In genomic region chr3:142645949-142646348, GRCm38 (mm10) we compare ENCODE assay signal across 9 mouse cellular contexts. TPM values are rescaled to one million over a fixed set of nuclear protein-coding genes. Genes with fewer than 3 reads are reported as not detected.
DNase-seq lines count a peak whose midpoint lies in the region; ATAC-seq and TF ChIP-seq lines count a peak whose summit lies in the region.
"Not testable (repeated sequence)": the region's sequence is repeated elsewhere in the genome, so short reads cannot be mapped to it uniquely, and the experiment has no call there.
"Had no signal": no experiment of that assay in that cellular context is flagged by ENCODE, and none has a peak within 500 bp of the region (broad histone marks: within the 10 kb centered on the region; RNA-seq: fewer than 3 reads in every experiment).

No protein-coding gene starts in this region.

- not testable (repeated sequence) for H3K27me3 ChIP-seq in intestine, postnatal 0 days (replicated peaks; ENCODE audit: control insufficient read depth, insufficient read depth, low read length); midbrain, embryonic 11.5 days (ENCODE audit: control insufficient read depth, insufficient read depth, low read length)

- H3K4me2 ChIP-seq in intestine, postnatal 0 days (replicated peaks; ENCODE audit: low read depth); midbrain, embryonic 11.5 days: not testable (repeated sequence)

- ATAC-seq in activated CD4-positive, CD25-positive, alpha-beta regulatory T cell, adult 4 months: peak; percentile 63
- ATAC-seq in intestine, postnatal 0 days; midbrain, embryonic 11.5 days (ENCODE audit: low FRiP score): not testable (repeated sequence)

- intact Hi-C loops in left cerebral cortex, postnatal 14 days (cut with DNase I): loop anchor here (5.0 kb wide), 1 partner anchor 154 kb away; the partner anchor contains the start of gene Gbp5

- H3K9me3 ChIP-seq in intestine, postnatal 0 days (ENCODE audit: control insufficient read depth); midbrain, embryonic 11.5 days (ENCODE audit: control insufficient read depth, low read length): not testable (repeated sequence)

- 4% methylated on average over 2 of the region's 2 CpGs for WGBS in intestine, postnatal 0 days
- 22% methylated on average over 2 of the region's 2 CpGs for WGBS in midbrain, embryonic 11.5 days

- H3K9ac ChIP-seq in intestine, postnatal 0 days (ENCODE audit: low read depth, low read length); midbrain, embryonic 11.5 days (ENCODE audit: low read length): not testable (repeated sequence)

- not testable (repeated sequence) for H3K4me3 ChIP-seq in intestine, postnatal 0 days (ENCODE audit: low read depth, low read length); midbrain, embryonic 11.5 days (ENCODE audit: low read depth, low read length)

- TF ChIP-seq CTCF in intestine, postnatal 0 days (IDR thresholded peaks at IDR 0.05; ENCODE audit: low read depth): peak; percentile 75

- not testable (repeated sequence) for H3K36me3 ChIP-seq in intestine, postnatal 0 days (ENCODE audit: control insufficient read depth, insufficient read depth); midbrain, embryonic 11.5 days (ENCODE audit: control insufficient read depth, insufficient read depth, low read length)

- not testable (repeated sequence) for H3K27ac ChIP-seq in intestine, postnatal 0 days (ENCODE audit: low read depth, low read length); midbrain, embryonic 11.5 days (ENCODE audit: low read depth, low read length)

- H3K4me1 ChIP-seq in intestine, postnatal 0 days (replicated peaks; ENCODE audit: control insufficient read depth, insufficient read depth, low read length); midbrain, embryonic 11.5 days (ENCODE audit: control insufficient read depth, insufficient read depth, low read length): not testable (repeated sequence)

- DNase-seq in cerebellum, postnatal 10 days: peak; percentile 86 to 88
- DNase-seq in gastrocnemius, adult 18-20 months (ENCODE audit: low spot score): peak; percentile 65
- DNase-seq in left cerebral cortex, postnatal 14 days (ENCODE audit: low spot score in 2 of 2): peak; percentile 52 to 83
- peak; percentile 93 for DNase-seq in midbrain, embryonic 11.5 days (ENCODE audit: low spot score, missing footprints)
- peak; percentile 18 to 75 for DNase-seq in spleen, adult 18-20 months

RNA-seq across cellular contexts. Expression of gene Gbp2, which starts 25.5 kb away (rescaled TPM):
- polyA plus RNA-seq in activated CD4-positive, CD25-positive, alpha-beta regulatory T cell, adult 4 months (2017; shearing (Covaris generic)): 100 to 1,000 TPM; 109 to 135 TPM
- total RNA-seq in gastrocnemius, adult 18-20 months (2021): 1 to 10 TPM; 2.4 to 5.7 TPM
- 4.4 and 5.0 TPM in 2 replicates for polyA plus RNA-seq in intestine, postnatal 0 days (2015; fragmentation: Nextera tagmentation; extraction: Ambion mirVana)
- total RNA-seq in left cerebral cortex, postnatal 14 days (2021): 1 to 10 TPM; 1.1 TPM
- not detected in 2 replicates for polyA plus RNA-seq in midbrain, embryonic 11.5 days (2014; fragmentation: Nextera tagmentation; extraction: Ambion mirVana)

RNA-seq across cellular contexts. Expression of gene Gbp2b, which starts 51.3 kb away (rescaled TPM):
- 10 to 100 TPM; 18.4 to 57.3 TPM for polyA plus RNA-seq in activated CD4-positive, CD25-positive, alpha-beta regulatory T cell, adult 4 months (2017; shearing (Covaris generic))
- under 1 TPM in 1 of 2 experiments, not detected in 1; 0.19 TPM for total RNA-seq in gastrocnemius, adult 18-20 months (2021)
- 0.93 and 1.0 TPM in 2 replicates for polyA plus RNA-seq in intestine, postnatal 0 days (2015; fragmentation: Nextera tagmentation; extraction: Ambion mirVana)
- total RNA-seq in left cerebral cortex, postnatal 14 days (2021): not detected
- not detected in 2 replicates for polyA plus RNA-seq in midbrain, embryonic 11.5 days (2014; fragmentation: Nextera tagmentation; extraction: Ambion mirVana)
- total RNA-seq: left cerebral cortex, adult 8-10 months had no signal
- polyA plus RNA-seq: neural tube, embryonic 14.5 days had no signal

RNA-seq across cellular contexts. Expression of gene Kyat3, which starts 54.9 kb away (rescaled TPM):
- polyA plus RNA-seq in activated CD4-positive, CD25-positive, alpha-beta regulatory T cell, adult 4 months (2017; shearing (Covaris generic)): 1 to 10 TPM; 5.2 TPM
- 10 to 100 TPM; 10.4 to 10.6 TPM for total RNA-seq in gastrocnemius, adult 18-20 months (2021)
- 2.0 and 2.3 TPM in 2 replicates for polyA plus RNA-seq in intestine, postnatal 0 days (2015; fragmentation: Nextera tagmentation; extraction: Ambion mirVana)
- total RNA-seq in left cerebral cortex, postnatal 14 days (2021): 1 to 10 TPM; 4.7 to 5.2 TPM
- 8.6 and 9.9 TPM in 2 replicates for polyA plus RNA-seq in midbrain, embryonic 11.5 days (2014; fragmentation: Nextera tagmentation; extraction: Ambion mirVana)

Comparison
In these comparisons a context has a peak if more than half of its experiments do, and no peak if none do; other contexts are left out.
1. RNA of gene Gbp2, which starts 25.5 kb away (polyA plus RNA-seq): 109 to 135 TPM in activated CD4-positive, CD25-positive, alpha-beta regulatory T cell, adult 4 months; 4.4 to 5.0 TPM in intestine, postnatal 0 days and not detected in midbrain, embryonic 11.5 days; every median in the first group is over 10 times any median in the second.
2. Peak in every context shown above with its lines, with median percentiles within 50 percentile points of each other: DNase-seq.